Mouse (Mus musculus) ES-Bruce4 (cell line): ENCODE results near the gene Arhgap18.

ENCODE experiments used
- CTCF ChIP-seq: IDR thresholded peaks from one replicate; pipeline ENCODE4 v1.8.1; 2011; ENCODE audit warnings: low read depth, low read length
- EP300 ChIP-seq: IDR thresholded peaks from 2 replicates; pipeline ENCODE4 v1.6.1; 2011; ENCODE audit warnings: low read depth, low read length; ENCODE audit not compliant: insufficient read depth
- POLR2A ChIP-seq: IDR thresholded peaks from one replicate; pipeline ENCODE4 v1.8.1; 2011; ENCODE audit warnings: low read length; ENCODE audit not compliant: insufficient read depth

- TF ChIP-seq CTCF (no peak), POLR2A (no peak), EP300 (no peak)
These were observed 36.5 kb downstream of the Arhgap18 start for GRCm38 (mm10) chr10:26789680-26790079.
